Mouse (Mus musculus) lung, postnatal 25 days (tissue): ENCODE data around the gene Cacnb1.

Source experiments
- DNase-seq: peaks from one replicate; pipeline ENCODE4 v3.0.0; 2022; ENCODE audit warnings: low spot score

Cacnb1 gene

GRCm38 (mm10) chr11:98011716-98012115 lies 11.1 kb downstream of the Cacnb1 start:
- no peak for DNase-seq

DNA sequence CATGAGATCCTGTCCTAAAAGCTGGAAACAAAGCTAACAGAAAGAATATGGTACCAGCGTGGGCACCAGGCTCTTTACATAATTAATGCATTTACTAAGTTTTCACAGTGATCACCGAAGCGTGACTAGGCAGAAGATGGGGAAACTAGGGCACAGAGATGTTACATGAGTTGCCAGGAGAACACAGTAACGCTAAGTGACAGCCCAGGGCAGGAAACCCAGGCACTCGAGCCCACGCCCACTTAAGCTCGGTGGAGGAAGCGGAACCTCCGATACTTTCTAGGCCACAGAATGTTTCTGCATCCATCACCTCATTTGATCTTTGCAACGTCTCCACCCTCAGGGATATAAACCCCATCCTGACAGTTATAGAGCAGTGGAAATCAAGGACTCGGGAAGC lies 14.7 kb downstream of the Cacnb1 start:
- DNase-seq = no peak

DNA sequence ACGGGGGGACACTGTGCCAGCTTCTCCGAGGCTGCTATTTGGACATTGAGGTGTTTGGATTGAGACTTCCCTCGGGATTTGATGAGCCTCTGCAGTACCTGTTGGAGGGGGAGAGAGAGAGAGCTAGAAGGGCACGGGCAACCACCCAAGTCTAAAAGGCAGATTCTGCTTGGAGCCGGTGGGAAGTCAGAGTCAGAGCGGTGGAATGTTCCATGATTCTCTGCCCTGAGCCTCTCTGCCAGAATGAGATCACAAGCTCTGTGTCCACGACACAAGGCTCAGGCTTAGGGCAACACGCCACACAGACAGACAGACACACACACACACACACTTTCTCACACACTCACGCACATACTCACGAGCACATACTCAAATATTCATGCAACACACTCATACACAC lies 17.1 kb downstream of the Cacnb1 start:
- no peak for DNase-seq

DNA sequence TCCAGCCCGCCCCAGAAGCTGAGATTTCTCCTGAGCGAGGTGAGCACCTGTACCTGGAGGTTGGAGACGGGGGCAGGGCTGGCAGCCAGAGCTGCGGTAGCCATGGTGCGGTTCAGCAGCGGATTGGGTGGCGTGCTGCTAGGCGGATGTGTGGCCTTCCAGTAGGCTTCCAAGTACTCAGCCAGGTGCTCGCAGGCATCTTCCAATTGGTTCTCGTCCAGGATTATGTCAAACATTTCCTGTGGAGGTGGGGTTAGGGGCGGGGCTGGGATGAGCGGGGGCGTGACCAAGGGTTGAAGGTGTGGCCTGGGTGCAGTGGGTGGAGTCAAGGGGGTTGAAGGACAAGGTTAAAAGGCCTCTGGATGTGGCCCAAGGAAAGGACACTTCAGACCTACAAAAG lies 17.8 kb downstream of the Cacnb1 start:
- no peak for DNase-seq

DNA sequence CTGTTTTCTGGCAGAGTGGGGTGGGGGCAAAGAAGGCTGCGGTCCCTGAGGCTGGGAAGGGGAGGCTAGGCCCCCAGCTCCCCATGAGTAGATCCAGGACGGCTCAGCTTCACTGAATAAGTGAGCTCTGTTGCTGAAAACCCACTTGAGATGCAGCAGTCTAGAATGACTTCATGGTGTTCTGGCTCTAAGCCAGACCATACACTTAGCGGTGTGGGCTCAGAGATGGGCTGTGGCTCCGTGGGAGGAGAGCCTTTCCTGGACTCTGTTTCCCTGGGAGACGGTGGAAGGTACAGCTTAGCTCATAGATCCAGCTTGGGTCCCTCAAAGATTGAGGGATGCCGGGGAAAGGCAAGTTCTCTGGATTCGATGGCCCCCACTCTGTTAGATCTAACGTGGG lies 18.7 kb downstream of the Cacnb1 start:
- DNase-seq = no peak

GRCm38 (mm10) chr11:98003171-98003671 lies 19.6 kb downstream of the Cacnb1 start:
- DNase-seq = no peak

DNA sequence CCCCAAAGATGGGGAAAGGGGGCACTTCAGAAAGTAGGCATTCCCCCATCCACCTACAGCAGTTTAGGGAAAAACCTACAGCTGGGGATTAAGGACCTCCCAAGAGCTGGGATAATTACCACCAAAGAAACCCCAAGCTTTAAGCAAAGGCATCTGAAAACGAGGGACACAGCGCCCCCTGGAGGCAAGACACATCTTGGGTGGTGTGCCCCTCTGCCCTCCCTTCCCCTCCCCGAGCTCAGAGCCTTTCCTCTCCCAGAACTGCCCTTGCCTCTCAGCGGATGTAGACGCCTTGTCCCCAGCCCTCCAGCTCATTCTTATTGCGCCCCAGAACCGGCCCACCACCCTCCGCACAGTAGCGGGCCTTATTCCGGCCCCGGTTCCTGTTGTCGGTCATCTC lies 20.2 kb downstream of the Cacnb1 start:
- peak; percentile 82 for DNase-seq

GRCm38 (mm10) chr11:98001986-98002385 lies 20.8 kb downstream of the Cacnb1 start:
- DNase-seq = no peak

- DNase-seq = no peak
Measured at GRCm38 (mm10) chr11:98001351-98001824, 21.4 kb downstream of the Cacnb1 start.

- DNase-seq = peak; percentile 61
Measured at GRCm38 (mm10) chr11:98000378-98001140, 22.3 kb downstream of the Cacnb1 start.

GRCm38 (mm10) chr11:97999748-98000147 lies 23.1 kb downstream of the Cacnb1 start:
- no peak for DNase-seq

GRCm38 (mm10) chr11:97998898-97999608 lies 23.8 kb downstream of the Cacnb1 start:
- peak; percentile 59 for DNase-seq

DNA sequence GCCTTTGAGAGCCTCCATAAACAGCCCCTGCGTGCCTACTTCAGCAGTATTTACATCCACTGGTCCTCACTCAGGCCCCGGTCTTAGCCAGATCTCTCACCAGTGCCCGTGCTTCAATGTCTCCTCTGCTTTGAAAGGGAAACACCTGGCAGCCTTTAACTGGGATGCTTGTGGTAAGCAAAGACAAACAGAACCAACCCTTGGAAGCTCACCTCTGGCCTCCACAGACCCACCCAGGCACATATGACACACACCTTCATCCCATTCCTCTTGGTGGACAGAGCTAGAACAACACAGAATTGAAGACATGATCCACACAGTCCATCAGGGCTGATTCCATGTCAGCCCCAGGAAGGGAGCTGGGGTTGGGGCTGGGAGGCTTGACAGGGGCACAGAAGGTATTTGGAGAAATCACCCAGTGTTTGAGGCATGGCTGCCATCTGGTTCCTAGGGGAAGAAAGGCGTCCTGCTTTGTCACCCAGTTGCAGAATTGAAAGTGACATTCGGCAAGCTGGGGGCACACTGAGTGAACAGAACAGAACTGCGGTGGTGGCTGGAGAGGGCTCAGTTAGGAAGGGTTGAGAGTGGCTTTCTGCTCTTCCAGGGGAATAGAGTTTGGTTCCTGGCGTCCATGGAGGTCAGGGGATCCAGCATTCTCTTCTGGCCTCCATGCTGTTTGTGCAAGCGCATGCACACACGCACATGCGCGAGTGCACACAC lies 24.6 kb downstream of the Cacnb1 start:
- no peak for DNase-seq

DNA sequence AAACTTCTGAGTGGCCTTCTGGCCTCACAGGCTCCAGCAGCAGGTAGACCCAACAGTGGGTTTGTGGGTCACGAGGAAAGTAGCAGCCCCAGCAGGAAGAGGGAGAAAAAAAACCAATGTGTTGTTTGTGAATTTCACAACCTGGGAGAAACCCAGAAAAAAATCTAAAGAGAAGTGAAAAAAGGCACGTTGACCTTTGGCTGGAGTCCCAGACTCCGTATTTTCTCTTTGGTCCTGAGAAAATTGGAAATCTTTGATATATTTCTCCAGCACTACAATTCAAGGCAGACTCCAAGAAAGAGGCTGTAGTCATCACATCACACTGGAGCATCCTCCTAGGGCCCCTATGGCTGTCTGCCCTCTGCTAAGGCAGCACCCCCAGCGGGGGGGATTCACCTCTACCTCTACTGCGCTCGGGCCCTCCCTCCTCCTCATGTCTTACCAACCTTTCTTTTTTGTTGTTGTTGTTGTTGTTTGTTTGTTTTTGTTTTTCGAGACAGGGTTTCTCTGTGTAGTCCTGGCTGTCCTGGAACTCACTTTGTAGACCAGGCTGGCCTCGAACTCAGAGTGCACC lies 25.4 kb downstream of the Cacnb1 start:
- no peak for DNase-seq

DNA sequence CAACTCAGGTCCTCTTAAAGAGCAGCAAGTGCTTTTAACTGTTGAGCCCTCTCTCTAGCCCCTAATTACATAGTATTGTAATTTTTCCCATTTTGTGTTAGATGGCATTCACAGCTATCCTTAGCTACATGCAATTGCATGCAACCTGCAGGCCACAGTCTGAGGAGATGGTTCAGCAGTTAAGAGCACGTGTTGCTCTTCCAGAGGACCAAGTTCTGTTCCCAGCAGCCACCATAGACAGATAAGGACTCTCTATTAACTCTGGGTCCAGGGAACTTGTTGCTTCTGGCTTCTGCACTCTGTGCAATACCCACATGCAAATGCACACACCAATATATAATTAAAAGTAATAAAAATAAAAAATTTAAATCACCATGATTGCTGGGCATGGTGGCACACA lies 26.1 kb downstream of the Cacnb1 start:
- no peak for DNase-seq

GRCm38 (mm10) chr11:97995564-97996288 lies 27.1 kb downstream of the Cacnb1 start, which contains the start of gene Arl5c:
TSS of gene Arl5c (minus strand) at chr11:97996181.
- DNase-seq = no peak

GRCm38 (mm10) chr11:97994539-97995100 lies 28.2 kb downstream of the Cacnb1 start:
- DNase-seq = peak; percentile 87

DNA sequence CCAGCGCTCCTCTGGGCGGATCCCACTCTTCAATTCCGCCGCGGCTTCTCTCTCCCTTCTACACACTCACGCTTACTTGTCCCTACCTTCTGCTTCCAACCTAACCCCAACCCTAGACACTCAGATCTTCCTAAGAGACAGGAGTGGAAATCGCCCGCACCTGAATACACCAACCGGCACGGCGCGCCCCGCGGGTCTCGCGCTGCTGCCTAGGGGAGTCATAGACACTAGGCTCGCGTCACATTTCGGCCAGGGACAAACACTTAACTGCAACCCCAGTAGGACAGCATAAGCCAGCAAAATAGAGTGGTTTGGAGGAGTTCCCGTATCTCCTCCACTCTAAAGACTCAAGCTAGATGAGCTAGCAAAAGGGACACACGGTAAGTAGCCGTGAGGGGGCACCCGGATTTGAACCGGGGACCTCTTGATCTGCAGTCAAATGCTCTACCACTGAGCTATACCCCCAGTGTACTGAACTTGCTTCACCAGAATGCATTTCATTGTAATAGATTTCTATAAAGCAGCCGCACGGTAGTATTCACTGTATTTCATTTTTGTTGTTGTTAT lies 34.2 kb downstream of the Cacnb1 start:
- peak; percentile 93 for DNase-seq

DNA sequence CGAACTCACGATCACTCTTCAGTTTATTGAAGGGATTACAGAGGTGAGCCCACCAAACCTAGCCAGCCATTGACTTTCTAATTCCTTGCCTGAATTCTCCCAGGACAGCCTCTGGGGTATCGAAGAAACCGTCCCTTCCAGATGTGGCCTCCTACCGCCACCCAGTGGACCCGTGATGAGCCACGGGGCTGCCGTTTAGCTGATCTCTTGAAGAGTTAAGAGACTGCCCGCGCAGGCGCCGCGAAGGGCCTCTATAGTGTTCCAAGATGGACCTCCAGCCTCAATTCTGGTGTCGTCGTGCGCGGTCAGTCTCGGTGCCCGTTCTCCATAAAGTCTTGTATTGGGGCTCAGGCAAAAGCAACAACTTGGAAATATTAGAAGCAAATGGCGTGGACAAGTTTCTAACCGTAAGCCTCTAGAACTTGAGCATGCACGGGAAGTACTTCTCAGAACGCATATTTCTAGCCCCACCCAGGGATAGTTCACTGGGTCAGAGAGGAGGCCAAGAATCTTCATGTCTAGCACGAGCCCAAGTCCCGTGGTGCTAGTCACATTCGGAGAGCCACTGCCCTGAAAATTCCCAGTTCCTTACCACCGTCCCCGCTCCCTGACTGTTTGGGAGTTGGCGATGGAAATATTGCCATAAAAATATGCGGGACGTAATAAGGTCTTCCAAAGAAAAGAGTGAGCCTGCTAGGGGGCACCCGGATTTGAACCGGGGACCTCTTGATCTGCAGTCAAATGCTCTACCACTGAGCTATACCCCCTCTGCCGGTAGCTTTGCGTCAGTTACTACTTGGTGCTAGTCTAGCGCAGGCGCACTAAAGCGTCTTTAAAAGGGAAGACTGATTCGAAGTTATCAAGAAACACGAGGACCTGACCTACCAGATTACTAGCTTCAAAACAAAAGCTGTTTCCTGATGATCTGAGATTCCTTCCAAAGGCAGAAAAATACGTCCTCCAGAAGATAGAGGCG lies 35.0 kb downstream of the Cacnb1 start:
- DNase-seq = peak; percentile 95
